Mouse (Mus musculus) CH12.LX (cell line): ENCODE results near the gene Rer1. TPM values are rescaled to one million over a fixed set of nuclear protein-coding genes. Genes with fewer than 3 reads are reported as not detected.

Source experiments
- DNase-seq: peaks from one replicate; pipeline ENCODE4 v3.0.0-alpha.2; 2013; ENCODE audit errors: extremely low read depth
- H3K27ac ChIP-seq: 2 replicates; pipeline ENCODE4 v1.5.1; 2012; ENCODE audit warnings: low read depth, mild to moderate bottlenecking, control low read depth, moderate library complexity; ENCODE audit not compliant: insufficient read depth
- H3K27me3 ChIP-seq: replicated peaks from 2 replicates; pipeline ENCODE3; 2012; ENCODE audit warnings: inconsistent platforms
- H3K36me3 ChIP-seq, 2 experiments: replicated peaks in 1 of 2; 2 replicates each; pipeline versions ENCODE3 to v1.6.1; 2012; ENCODE audit warnings: inconsistent platforms in 1 of 2, low read length in 1 of 2, mild to moderate bottlenecking in 1 of 2, mixed read lengths in 1 of 2, moderate library complexity in 1 of 2; ENCODE audit not compliant: control insufficient read depth in 1 of 2, insufficient read depth in 1 of 2
- H3K4me1 ChIP-seq, 2 experiments: 2 replicates each; pipeline ENCODE4 v1.6.1; 2012; ENCODE audit warnings: inconsistent platforms in 1 of 2, moderate library complexity in 1 of 2; ENCODE audit not compliant: insufficient read depth in 2 of 2, control insufficient read depth in 1 of 2
- H3K4me2 ChIP-seq: 2 replicates; pipeline ENCODE4 v1.6.1; 2012; ENCODE audit warnings: low read depth, mild to moderate bottlenecking, control low read depth; ENCODE audit not compliant: poor library complexity, insufficient read depth, severe bottlenecking
- H3K4me3 ChIP-seq, 3 experiments: fragments of 150-350 bp in 1 of 3; sonication (generic) in 1 of 3; replicated peaks in 1 of 3; 2 replicates each; pipeline versions ENCODE3 to v1.5.1; 2011 to 2012; ENCODE audit warnings: low read depth in 2 of 3, low read length in 2 of 3, mild to moderate bottlenecking in 2 of 3, moderate library complexity in 2 of 3, control low read depth in 1 of 3, improper control_type of control experiment in 1 of 3, inconsistent platforms in 1 of 3, mixed read lengths in 1 of 3; ENCODE audit not compliant: poor library complexity in 1 of 3
- H3K79me2 ChIP-seq: replicated peaks from 2 replicates; pipeline ENCODE4 v1.6.1; 2012; ENCODE audit warnings: mild to moderate bottlenecking, moderate library complexity; ENCODE audit not compliant: control insufficient read depth, poor library complexity, insufficient read depth, severe bottlenecking; ENCODE audit errors: extremely low read depth
- H3K9ac ChIP-seq: 2 replicates; pipeline ENCODE4 v1.6.1; 2012; ENCODE audit warnings: low read depth, mild to moderate bottlenecking, control low read depth, moderate library complexity; ENCODE audit not compliant: insufficient read depth
- H3K9me3 ChIP-seq: replicated peaks from 2 replicates; pipeline ENCODE3; 2012; ENCODE audit warnings: low read length, inconsistent platforms, mixed read lengths
- CHD1 ChIP-seq: IDR thresholded peaks from 2 replicates; pipeline ENCODE4 v1.6.1; 2012; ENCODE audit warnings: low read depth, low read length, improper control_type of control experiment, inconsistent platforms
- CHD2 ChIP-seq: IDR thresholded peaks from 2 replicates; pipeline ENCODE4 v1.6.1; 2011; ENCODE audit warnings: low read length, improper control_type of control experiment
- ELF1 ChIP-seq: IDR thresholded peaks from 2 replicates; pipeline ENCODE4 v1.6.1; 2014; ENCODE audit warnings: low read depth, mild to moderate bottlenecking, inconsistent platforms, low read length, improper control_type of control experiment
- ETS1 ChIP-seq: conservative IDR thresholded peaks from 2 replicates; pipeline ENCODE4 v1.6.1; 2012; ENCODE audit warnings: low read depth, mild to moderate bottlenecking, inconsistent platforms, low read length, improper control_type of control experiment, moderate library complexity
- GABPA ChIP-seq: IDR thresholded peaks from 2 replicates; pipeline ENCODE4 v1.6.1; 2012; ENCODE audit warnings: low read depth, low read length, improper control_type of control experiment, inconsistent platforms; ENCODE audit not compliant: insufficient replicate concordance
- IRF4 ChIP-seq: IDR thresholded peaks from 2 replicates; pipeline ENCODE4 v1.6.1; 2014; ENCODE audit warnings: low read depth, mild to moderate bottlenecking, inconsistent platforms, low read length, improper control_type of control experiment
- JUN ChIP-seq: IDR thresholded peaks from 2 replicates; pipeline ENCODE4 v1.6.1; 2011; ENCODE audit warnings: low read depth, mild to moderate bottlenecking, low read length, improper control_type of control experiment, moderate library complexity; ENCODE audit not compliant: insufficient read depth
- KAT2A ChIP-seq: IDR thresholded peaks from 2 replicates; pipeline ENCODE4 v1.6.1; 2012; ENCODE audit warnings: low read length, improper control_type of control experiment, inconsistent platforms; ENCODE audit not compliant: insufficient replicate concordance
- MAFK ChIP-seq: IDR thresholded peaks from 2 replicates; pipeline ENCODE4 v1.6.1; 2011; ENCODE audit warnings: low read length, improper control_type of control experiment; ENCODE audit not compliant: insufficient replicate concordance
- MAX ChIP-seq: IDR thresholded peaks from 2 replicates; pipeline ENCODE4 v1.6.1; 2011; ENCODE audit warnings: low read length, improper control_type of control experiment
- MAZ ChIP-seq: IDR thresholded peaks from 2 replicates; pipeline ENCODE4 v1.6.1; 2012; ENCODE audit warnings: low read depth, mild to moderate bottlenecking, inconsistent platforms, low read length, improper control_type of control experiment, moderate library complexity
- MEF2A ChIP-seq: IDR thresholded peaks from 2 replicates; pipeline ENCODE4 v1.6.1; 2014; ENCODE audit warnings: low read depth, mild to moderate bottlenecking, inconsistent platforms, low read length, improper control_type of control experiment, borderline replicate concordance
- MYC ChIP-seq: IDR thresholded peaks from 2 replicates; pipeline ENCODE4 v1.6.1; 2011; ENCODE audit warnings: low read depth, mild to moderate bottlenecking, improper control_type of control experiment, low read length
- NELFE ChIP-seq: IDR thresholded peaks from 2 replicates; pipeline ENCODE4 v1.6.1; 2011; ENCODE audit warnings: low read depth, low read length, improper control_type of control experiment
- NRF1 ChIP-seq: IDR thresholded peaks from 2 replicates; pipeline ENCODE4 v1.6.1; 2014; ENCODE audit warnings: low read depth, mild to moderate bottlenecking, inconsistent platforms, low read length, improper control_type of control experiment, moderate library complexity
- PAX5 ChIP-seq: IDR thresholded peaks from 2 replicates; pipeline ENCODE4 v1.6.1; 2012; ENCODE audit warnings: low read length, inconsistent platforms, mixed read lengths
- POLR2A ChIP-seq: IDR thresholded peaks from 2 replicates; pipeline ENCODE4 v1.6.1; 2011; ENCODE audit warnings: low read depth, mild to moderate bottlenecking, improper control_type of control experiment, low read length
- POLR2AphosphoS2 ChIP-seq: IDR thresholded peaks from 2 replicates; pipeline ENCODE4 v1.6.1; 2011; ENCODE audit warnings: low read depth, low read length, improper control_type of control experiment
- RAD21 ChIP-seq: IDR thresholded peaks from 2 replicates; pipeline ENCODE4 v1.6.1; 2011; ENCODE audit warnings: low read depth, mild to moderate bottlenecking, low read length, improper control_type of control experiment, moderate library complexity
- SMC3 ChIP-seq: IDR thresholded peaks from 2 replicates; pipeline ENCODE4 v1.6.1; 2011; ENCODE audit warnings: low read depth, low read length, improper control_type of control experiment
- TBP ChIP-seq: conservative IDR thresholded peaks from 2 replicates; pipeline ENCODE4 v1.6.1; 2011; ENCODE audit warnings: low read depth, low read length, improper control_type of control experiment
- TCF12 ChIP-seq: IDR thresholded peaks from 2 replicates; pipeline ENCODE4 v1.6.1; 2014; ENCODE audit warnings: low read depth, mild to moderate bottlenecking, inconsistent platforms, low read length, improper control_type of control experiment
- USF1 ChIP-seq: IDR thresholded peaks from 2 replicates; pipeline ENCODE4 v1.6.1; 2014; ENCODE audit warnings: low read depth, mild to moderate bottlenecking, inconsistent platforms, low read length, improper control_type of control experiment
- USF2 ChIP-seq: conservative IDR thresholded peaks from 2 replicates; pipeline ENCODE4 v1.6.1; 2011; ENCODE audit warnings: low read depth, low read length, improper control_type of control experiment
- ZC3H11A ChIP-seq: IDR thresholded peaks from 2 replicates; pipeline ENCODE4 v1.6.1; 2012; ENCODE audit warnings: low read depth, mild to moderate bottlenecking, inconsistent platforms, low read length, improper control_type of control experiment
- ZKSCAN1 ChIP-seq: IDR thresholded peaks from 2 replicates; pipeline ENCODE4 v1.6.1; 2012; ENCODE audit warnings: low read depth, inconsistent platforms, low read length, improper control_type of control experiment, borderline replicate concordance
- dilution Hi-C: fragments of 300-500 bp; cut with MboI; formaldehyde crosslinking; loops from 2 replicates; pipeline ENCODE4 v1.14.3; 2020; ENCODE audit warnings: low sequenced_read_pairs; ENCODE audit not compliant: extremely low pct_unique_long_range_greater_than_20kb, extremely low pct_ligation_motif_present
- in situ Hi-C: fragments of 300-500 bp; cut with MboI; formaldehyde crosslinking; loops from 3 replicates; pipeline ENCODE4 v1.14.3; 2019; ENCODE audit warnings: low sequenced_read_pairs, low pct_ligation_motif_present, low pct_unique_long_range_greater_than_20kb, mixed read lengths
- polyA plus RNA-seq: library from polyadenylated mRNA; unstranded; fragments of >175 nt; gene quantifications from 2 replicates; pipeline ENCODE4 v1.2.1, GENCODE M21; 2012; ENCODE audit warnings: low read depth; ENCODE audit not compliant: insufficient read length
- total RNA-seq, 2 experiments: library from RNA; depleted of rRNA; stranded (reverse); fragments of 300-350 nt in 1 of 2; fragments of >200 nt in 1 of 2; gene quantifications; 2 replicates each; pipeline ENCODE4 v1.2.3; 2012 to 2014

Rer1 gene
- total and polyA plus RNA-seq, 3 experiments: 126 to 221 (median 135) TPM

DNA sequence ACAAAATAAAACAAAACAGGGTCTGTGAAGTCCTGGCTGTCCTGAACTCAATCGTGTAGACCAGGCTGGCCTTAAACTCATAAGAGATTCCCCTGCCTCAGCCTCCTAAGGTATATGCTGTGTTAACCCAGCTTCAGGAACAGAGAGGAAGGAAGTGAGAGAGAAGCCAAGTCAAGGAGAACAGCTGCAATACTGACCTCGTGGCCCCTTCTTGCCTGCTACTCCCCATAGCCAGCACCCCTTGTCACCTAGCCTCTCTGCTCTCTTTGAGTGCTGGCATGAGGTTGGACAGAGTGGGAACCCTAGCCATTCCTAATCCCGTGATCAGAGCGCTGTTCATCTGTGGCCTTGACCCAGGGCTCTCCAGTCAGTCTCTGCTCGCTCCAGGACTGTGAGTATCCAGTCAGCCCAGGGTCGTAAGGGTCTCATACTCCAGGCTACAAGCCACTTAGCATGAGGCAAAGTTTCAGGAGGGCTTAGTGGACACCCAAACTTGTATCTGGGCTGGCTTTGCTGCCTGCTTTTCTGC is 35.8 kb upstream of the Rer1 start:
- no peak for TF ChIP-seq ZC3H11A
- TF ChIP-seq NRF1: no peak
- no peak for TF ChIP-seq USF2
- no peak for TF ChIP-seq MAZ
- no peak for TF ChIP-seq IRF4
- TF ChIP-seq ELF1: no peak
- TF ChIP-seq POLR2AphosphoS2: no peak
- no peak for TF ChIP-seq POLR2A
- no peak for TF ChIP-seq SMC3
- TF ChIP-seq JUN: no peak
- no peak for TF ChIP-seq TBP
- no peak for TF ChIP-seq USF1
- no peak for TF ChIP-seq GABPA
- no peak for TF ChIP-seq MAX
- TF ChIP-seq MYC: no peak
- H3K27me3 ChIP-seq: no peaks in the 10 kb centered on the region
- H3K9me3 ChIP-seq: peaks cover 4% of the 10 kb centered on the region
- H3K79me2 ChIP-seq: no peaks in the 10 kb centered on the region
- H3K4me3 ChIP-seq: no peak overlapping the region
- H3K27ac ChIP-seq: no peak overlapping the region
- H3K9ac ChIP-seq: no peak overlapping the region
- in situ Hi-C loops (no loop called here), dilution Hi-C loops (no loop called here)
- H3K4me1 ChIP-seq: peaks cover 25 to 52% of the 10 kb centered on the region in 2 experiments
- H3K36me3 ChIP-seq: peaks cover 0 to 27% of the 10 kb centered on the region in 2 experiments
- H3K4me2 ChIP-seq: no peak overlapping the region
- no peak for DNase-seq

DNA sequence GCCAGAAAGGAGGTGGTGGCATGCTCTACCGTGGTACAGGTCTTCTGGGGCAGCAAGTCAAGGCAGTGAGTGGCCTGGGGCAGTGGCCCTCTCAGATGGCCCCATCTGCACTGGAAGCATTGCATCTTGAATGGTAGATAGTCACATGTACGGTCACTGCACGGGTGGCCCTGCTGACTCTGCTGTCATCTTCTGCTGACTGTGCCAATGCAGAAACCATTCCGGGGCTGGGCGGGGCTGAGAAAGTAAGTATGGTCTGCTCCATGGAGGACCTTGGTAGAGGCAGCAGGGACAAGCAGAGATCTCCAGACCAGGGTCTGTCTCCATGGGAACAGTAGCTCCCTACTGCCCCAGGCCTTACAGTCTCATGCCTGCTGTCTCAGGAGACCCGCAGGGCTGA is 35.0 kb upstream of the Rer1 start:
- peaks cover 0 to 28% of the 10 kb centered on the region in 2 experiments for H3K36me3 ChIP-seq
- H3K27me3 ChIP-seq: no peaks in the 10 kb centered on the region
- in situ Hi-C loops (no loop called here), dilution Hi-C loops (no loop called here)
- no peak for DNase-seq
- H3K4me2 ChIP-seq: no peak overlapping the region
- H3K4me1 ChIP-seq: peaks cover 22 to 52% of the 10 kb centered on the region in 2 experiments
- H3K9me3 ChIP-seq: peaks cover 4% of the 10 kb centered on the region
- H3K27ac ChIP-seq: no peak overlapping the region
- H3K9ac ChIP-seq: no peak overlapping the region
- TF ChIP-seq PAX5 (no peak), CHD1 (no peak), KAT2A (no peak), CHD2 (no peak), TBP (no peak), MYC (no peak), ZKSCAN1 (no peak), NELFE (no peak), TCF12 (no peak), RAD21 (no peak), MAFK (no peak), MAX (no peak), ETS1 (no peak), MEF2A (no peak), MAZ (no peak)
- TF ChIP-seq, all 38 proteins: peak for 0
- no peaks in the 10 kb centered on the region for H3K79me2 ChIP-seq
- H3K4me3 ChIP-seq: no peak overlapping the region
